ENCODE assay signal across 9 mouse cellular contexts in the genomic region with DNA sequence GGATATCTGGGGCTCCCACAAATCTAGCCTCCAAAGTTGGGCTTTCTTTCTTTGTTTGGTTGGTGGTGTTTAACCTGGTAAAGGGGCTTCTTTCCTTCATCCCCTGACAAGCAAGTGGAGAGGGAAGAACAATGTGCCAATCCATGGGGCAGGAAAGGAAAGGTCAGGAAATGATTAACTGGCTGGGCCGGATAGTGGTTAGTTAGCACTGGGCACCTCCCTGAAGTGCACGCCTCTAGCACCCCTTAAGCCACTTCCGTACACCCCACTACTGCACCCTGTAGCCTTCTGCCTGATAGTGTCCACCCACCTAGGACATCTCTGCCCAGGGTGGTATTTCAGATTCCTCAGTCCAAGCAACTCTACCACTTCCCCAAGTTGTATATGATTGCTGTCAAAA. TPM values are rescaled to one million over a fixed set of nuclear protein-coding genes. Genes with fewer than 3 reads are reported as not detected.
DNase-seq lines count a peak whose midpoint lies in the region; ATAC-seq and TF ChIP-seq lines count a peak whose summit lies in the region.
"Had no signal": no experiment of that assay in that cellular context is flagged by ENCODE, and none has a peak within 500 bp of the region (broad histone marks: within the 10 kb centered on the region; RNA-seq: fewer than 3 reads in every experiment).

No protein-coding gene starts in this region.

- H3K36me3 ChIP-seq in heart, embryonic 13.5 days, result no peaks in the 10 kb centered on the region
- no peaks in the 10 kb centered on the region for H3K36me3 ChIP-seq in kidney, adult 2 months (ENCODE audit: control insufficient read depth, insufficient read depth, low read length)

- no peaks in the 10 kb centered on the region for H3K9me3 ChIP-seq in heart, embryonic 13.5 days
- H3K9me3 ChIP-seq: G1E had no signal

- no peak overlapping the region; the same call in 1 of the 2 replicates for H3K27ac ChIP-seq in heart, embryonic 13.5 days (replicated peaks)
- peak overlapping the region; percentile 81; the same call in 1 of the 2 replicates for H3K27ac ChIP-seq in bone marrow macrophage, adult 2 months (ENCODE audit: insufficient read depth, low read depth, low read length)
- H3K27ac ChIP-seq in kidney, adult 2 months (ENCODE audit: insufficient read depth, low read depth, low read length), result peak overlapping the region; percentile 98

- H3K9ac ChIP-seq in heart, embryonic 13.5 days, result peak overlapping the region; percentile 81

- no peak for TF ChIP-seq POLR2A in bone marrow macrophage, adult 2 months (IDR thresholded peaks at IDR 0.05; ENCODE audit: borderline replicate concordance, low read depth, low read length)
- no peak for TF ChIP-seq POLR2A in kidney, adult 2 months (IDR thresholded peaks at IDR 0.05; ENCODE audit: low read depth, low read length)

- H3K4me1 ChIP-seq in heart, embryonic 13.5 days, result peaks cover 65% of the 10 kb centered on the region
- peaks cover 42% of the 10 kb centered on the region for H3K4me1 ChIP-seq in bone marrow macrophage, adult 2 months (ENCODE audit: control insufficient read depth, insufficient read depth, low read length)
- H3K4me1 ChIP-seq in kidney, adult 2 months (ENCODE audit: control insufficient read depth, insufficient read depth, low read length), result peaks cover 22% of the 10 kb centered on the region

- H3K27me3 ChIP-seq in heart, embryonic 13.5 days (replicated peaks), result no peaks in the 10 kb centered on the region
- H3K27me3 ChIP-seq in kidney, adult 2 months (replicated peaks; ENCODE audit: control insufficient read depth, insufficient read depth, low read length), result no peaks in the 10 kb centered on the region

- ATAC-seq in heart, embryonic 13.5 days (ENCODE audit: extremely low read depth, insufficient number of reproducible peaks, low FRiP score, low TSS enrichment), result no peak

- no peak for DNase-seq in heart, postnatal 14 days
- DNase-seq in kidney, adult 2 months, result peak; percentile 92
- DNase-seq in lung, postnatal 10 days, result peak; percentile 46
- no peak for DNase-seq in embryo, embryonic 10 days (ENCODE audit: low spot score)
- DNase-seq in urinary bladder, adult 2 months (ENCODE audit: low spot score), result no peak
- no peak for DNase-seq in testis, postnatal 14 days (ENCODE audit: low spot score)

- H3K4me2 ChIP-seq in heart, embryonic 13.5 days, result peak overlapping the region; percentile 81

- intact Hi-C loops in heart, postnatal 14 days (cut with DNase I), result loop anchor here (1.0 to 10.0 kb wide), 2 partner anchors 17 to 769 kb away; a partner anchor contains a TSS

- 69% methylated on average over 3 of the region's 3 CpGs for WGBS in heart, embryonic 13.5 days
- WGBS in kidney, adult 2 months, result 16% methylated on average over 3 of the region's 3 CpGs

- no peak for TF ChIP-seq CTCF in bone marrow macrophage, adult 2 months (IDR thresholded peaks at IDR 0.05; ENCODE audit: low read depth, low read length)
- no peak for TF ChIP-seq CTCF in kidney, adult 2 months (conservative IDR thresholded peaks at IDR 0.05; ENCODE audit: insufficient read depth, insufficient read length, low read depth, low read length)

- H3K4me3 ChIP-seq in heart, embryonic 13.5 days, result peak overlapping the region; percentile 94
- H3K4me3 ChIP-seq in bone marrow macrophage, adult 2 months (ENCODE audit: insufficient read depth, low read length), result no peak overlapping the region
- H3K4me3 ChIP-seq in kidney, adult 2 months (ENCODE audit: insufficient read depth, low read depth, low read length), result 0 out of 2 replicates have a peak overlapping the region, but pooled peaks have one; percentile 9

RNA-seq across cellular contexts. Expression of a gene that starts 1.1 kb away (rescaled TPM):
- polyA plus RNA-seq in heart, embryonic 13.5 days (2015; fragmentation: Nextera tagmentation; extraction: Ambion mirVana), result 39.1 and 41.3 TPM in 2 replicates
- 10 to 100 TPM; 29.5 to 29.7 TPM for total RNA-seq in heart, postnatal 14 days (2021)
- 63.3 and 64.4 TPM in 2 replicates for polyA plus RNA-seq in bone marrow macrophage, adult 2 months (2012; ENCODE audit: insufficient read depth, insufficient read length, missing spikeins)
- 25.1 and 29.6 TPM in 2 replicates for polyA plus RNA-seq in kidney, adult 2 months (2012; rRNA removed)
- polyA plus RNA-seq in urinary bladder, adult 2 months (2012; rRNA removed), result 39.3 and 40.1 TPM in 2 replicates

Comparison
In these comparisons a context has a peak if more than half of its experiments do, and no peak if none do; other contexts are left out.
1. DNase-seq: peak in kidney, adult 2 months (single experiment) and lung, postnatal 10 days (single experiment); none in heart, postnatal 14 days (0 of 2), embryo, embryonic 10 days (single experiment), urinary bladder, adult 2 months (single experiment) and testis, postnatal 14 days (single experiment).